Mouse (Mus musculus): ENCODE data around the gene Cnih2. TPM values are rescaled to one million over a fixed set of nuclear protein-coding genes. Genes with fewer than 3 reads are reported as not detected.
"Not testable (repeated sequence)": the region's sequence is repeated elsewhere in the genome, so short reads cannot be mapped to it uniquely, and the experiment has no call there.

The Cnih2 gene
- polyA plus RNA-seq, 1 experiment from 2014 or later = 7.4 TPM

DNA sequence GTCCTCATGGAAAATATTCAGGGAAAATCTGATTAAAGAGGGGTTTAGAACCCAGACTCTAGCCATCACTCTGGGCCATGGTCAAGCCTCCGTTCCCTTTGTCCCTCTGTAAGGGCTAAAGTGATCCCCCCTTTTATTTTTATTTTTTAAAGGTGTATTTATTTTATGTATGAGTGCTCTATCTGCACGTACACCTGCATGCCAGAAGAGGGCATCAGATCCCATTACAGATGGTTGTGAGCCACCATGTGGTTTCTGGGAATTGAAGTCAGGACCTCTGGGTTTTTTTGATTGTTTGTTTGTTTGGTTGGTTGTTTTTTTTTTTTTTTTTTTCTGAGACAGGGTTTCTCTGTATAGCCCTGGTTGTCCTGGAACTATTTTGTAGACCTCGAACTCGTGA is 11.8 kb downstream of the Cnih2 start:
- H3K27ac ChIP-seq (ENCODE audit: low read length); H3K4me3 ChIP-seq (replicated peaks; ENCODE audit: low read length); ATAC-seq (ENCODE audit: insufficient read depth, low FRiP score); H3K9me3 ChIP-seq (replicated peaks; ENCODE audit: control insufficient read depth, low read length); H3K4me2 ChIP-seq (ENCODE audit: low read depth, low read length); H3K36me3 ChIP-seq (ENCODE audit: control insufficient read depth, insufficient read depth, low read length); H3K9ac ChIP-seq (ENCODE audit: low read length): not testable (repeated sequence)
- H3K27me3 ChIP-seq (ENCODE audit: control insufficient read depth, insufficient read depth, low read length) = peaks cover 47% of the 10 kb centered on the region
- peaks cover 20% of the 10 kb centered on the region for H3K4me1 ChIP-seq (ENCODE audit: control insufficient read depth, insufficient read depth, low read length)
- 56% methylated on average over 4 of the region's 4 CpGs for WGBS

DNA sequence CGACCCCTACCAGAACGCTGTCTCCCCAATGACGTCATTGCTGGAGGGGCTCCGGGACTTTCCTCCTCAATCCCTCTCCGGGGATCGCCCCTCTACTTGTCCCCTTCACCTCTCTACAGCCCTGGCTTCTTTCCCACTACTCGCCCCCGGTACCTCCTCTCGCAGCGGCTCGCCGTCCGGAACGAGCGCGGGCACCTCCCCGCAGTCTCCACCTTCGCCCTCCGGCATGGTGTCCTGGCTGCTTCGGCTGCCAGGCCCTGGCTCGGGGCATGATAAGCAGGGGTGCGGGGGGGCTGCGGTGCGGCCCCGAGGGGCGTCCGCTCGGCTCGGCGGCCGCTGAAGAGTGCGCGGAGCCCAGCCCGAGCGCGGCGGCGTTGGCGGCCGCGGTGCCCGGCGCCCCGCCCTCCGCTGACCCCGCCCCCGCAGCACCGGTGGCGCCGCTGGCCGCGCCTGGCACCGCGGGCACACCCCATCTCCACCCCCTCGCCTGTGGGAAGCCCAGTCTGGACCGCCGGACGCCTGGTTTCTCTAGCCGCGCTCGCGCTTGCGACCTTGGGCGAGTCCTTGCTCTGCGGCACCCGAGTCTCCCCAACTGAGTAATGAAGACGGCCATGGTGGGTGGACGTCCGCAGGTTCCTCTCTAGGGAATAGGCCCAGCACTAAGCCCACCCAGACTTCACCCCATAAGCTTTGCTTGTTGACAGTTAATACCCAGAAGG is 13.0 kb downstream of the Cnih2 start, which contains the start of gene Tmem151a:
TSS of gene Tmem151a (minus strand) at position 387 of the 719 bp plus-strand sequence.
- ATAC-seq (ENCODE audit: insufficient read depth, low FRiP score) = no peak
- no peak within 1 kb of the TSS for H3K27ac ChIP-seq (ENCODE audit: low read length)
- H3K4me2 ChIP-seq (ENCODE audit: low read depth, low read length) = peak within 1 kb of the TSS; percentile 83
- H3K27me3 ChIP-seq (ENCODE audit: control insufficient read depth, insufficient read depth, low read length) = peaks cover 55% of the 10 kb centered on the region
- no peaks in the 10 kb centered on the region for H3K9me3 ChIP-seq (replicated peaks; ENCODE audit: control insufficient read depth, low read length)
- H3K4me1 ChIP-seq (ENCODE audit: control insufficient read depth, insufficient read depth, low read length) = peaks cover 20% of the 10 kb centered on the region
- H3K9ac ChIP-seq (ENCODE audit: low read length) = peak within 1 kb of the TSS; percentile 67
- no peaks in the 10 kb centered on the region for H3K36me3 ChIP-seq (ENCODE audit: control insufficient read depth, insufficient read depth, low read length)
- under 1% methylated on average over 68 of the region's 69 CpGs for WGBS
- H3K4me3 ChIP-seq (replicated peaks; ENCODE audit: low read length) = peak within 1 kb of the TSS; percentile 53

DNA sequence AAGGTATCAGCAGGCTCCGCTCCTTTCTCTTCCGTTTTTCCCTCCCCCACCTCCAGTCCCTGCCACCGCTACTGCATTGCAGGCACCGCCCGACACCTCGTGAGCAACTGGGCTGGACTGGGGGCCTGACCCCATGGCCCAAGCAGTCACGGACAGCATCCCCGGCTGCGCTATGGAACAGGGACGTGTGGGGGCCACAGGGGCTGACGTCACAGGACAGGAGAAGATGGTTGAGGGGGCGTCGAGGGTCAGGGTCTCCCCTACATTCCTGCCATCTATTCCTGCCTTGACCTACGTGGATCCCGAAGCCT is 13.5 kb downstream of the Cnih2 start:
- Histone ChIP-seq H3K27me3 (ENCODE audit: control insufficient read depth, insufficient read depth, low read length) (peaks cover 55% of the 10 kb centered on the region), H3K9ac (ENCODE audit: low read length) (peak overlapping the region; percentile 67; the same call in 1 of the 2 replicates), H3K9me3 (replicated peaks; ENCODE audit: control insufficient read depth, low read length) (no peaks in the 10 kb centered on the region), H3K36me3 (ENCODE audit: control insufficient read depth, insufficient read depth, low read length) (no peaks in the 10 kb centered on the region), H3K4me3 (replicated peaks; ENCODE audit: low read length) (peak overlapping the region; percentile 53), H3K27ac (ENCODE audit: low read length) (no peak overlapping the region), H3K4me1 (ENCODE audit: control insufficient read depth, insufficient read depth, low read length) (peaks cover 20% of the 10 kb centered on the region), H3K4me2 (ENCODE audit: low read depth, low read length) (peak overlapping the region; percentile 83)
- WGBS = 5% methylated on average over 15 of the region's 15 CpGs
- ATAC-seq (ENCODE audit: insufficient read depth, low FRiP score) = no peak

DNA sequence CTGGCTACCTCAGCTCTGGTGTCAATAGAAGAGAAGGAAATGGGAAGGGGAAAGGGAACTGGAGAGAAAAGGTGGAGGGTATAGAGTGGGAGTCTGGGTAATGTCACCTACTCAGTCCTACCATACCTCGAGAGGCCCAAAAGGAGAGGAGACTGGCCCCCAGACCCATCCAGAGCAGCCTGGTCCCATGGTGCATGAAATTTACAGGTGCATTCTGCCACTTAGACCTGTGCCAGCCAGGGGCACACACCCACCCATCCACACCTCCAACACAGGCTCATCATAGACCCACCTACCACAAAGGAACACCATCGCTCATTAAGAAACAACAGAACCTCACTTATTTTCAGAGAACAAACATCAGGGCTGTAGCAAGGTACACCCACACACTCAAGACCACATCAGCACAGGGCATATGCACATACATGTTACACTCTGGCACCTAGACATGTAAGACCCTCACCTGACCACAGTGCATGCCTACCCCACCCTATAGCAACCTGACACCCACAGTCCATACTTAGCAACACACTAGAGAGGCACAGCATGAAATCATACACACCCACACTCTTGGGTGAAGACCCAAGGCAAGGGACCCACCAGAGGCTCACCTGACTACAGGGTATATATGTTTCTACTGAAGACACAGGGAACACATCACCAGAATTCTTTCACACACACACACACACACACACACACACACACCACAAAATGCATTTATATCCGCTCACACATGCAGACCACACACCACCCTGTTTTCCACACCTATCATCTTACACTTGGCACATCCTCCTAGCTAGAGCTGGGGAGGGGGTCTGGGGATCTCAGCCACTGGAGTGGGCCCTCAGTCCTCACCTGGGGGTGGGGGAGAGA is 14.1 kb downstream of the Cnih2 start:
- WGBS = 66% methylated on average over 3 of the region's 3 CpGs
- H3K9ac ChIP-seq (ENCODE audit: low read length) = 0 out of 2 replicates have a peak overlapping the region, but pooled peaks have one; percentile 67
- no peaks in the 10 kb centered on the region for H3K36me3 ChIP-seq (ENCODE audit: control insufficient read depth, insufficient read depth, low read length)
- H3K4me3 ChIP-seq (replicated peaks; ENCODE audit: low read length) = peak overlapping the region; percentile 53
- H3K9me3 ChIP-seq (replicated peaks; ENCODE audit: control insufficient read depth, low read length) = no peaks in the 10 kb centered on the region
- peaks cover 16% of the 10 kb centered on the region for H3K4me1 ChIP-seq (ENCODE audit: control insufficient read depth, insufficient read depth, low read length)
- no peak overlapping the region for H3K27ac ChIP-seq (ENCODE audit: low read length)
- H3K4me2 ChIP-seq (ENCODE audit: low read depth, low read length) = no peak overlapping the region
- H3K27me3 ChIP-seq (ENCODE audit: control insufficient read depth, insufficient read depth, low read length) = peaks cover 55% of the 10 kb centered on the region
- no peak for ATAC-seq (ENCODE audit: insufficient read depth, low FRiP score)

DNA sequence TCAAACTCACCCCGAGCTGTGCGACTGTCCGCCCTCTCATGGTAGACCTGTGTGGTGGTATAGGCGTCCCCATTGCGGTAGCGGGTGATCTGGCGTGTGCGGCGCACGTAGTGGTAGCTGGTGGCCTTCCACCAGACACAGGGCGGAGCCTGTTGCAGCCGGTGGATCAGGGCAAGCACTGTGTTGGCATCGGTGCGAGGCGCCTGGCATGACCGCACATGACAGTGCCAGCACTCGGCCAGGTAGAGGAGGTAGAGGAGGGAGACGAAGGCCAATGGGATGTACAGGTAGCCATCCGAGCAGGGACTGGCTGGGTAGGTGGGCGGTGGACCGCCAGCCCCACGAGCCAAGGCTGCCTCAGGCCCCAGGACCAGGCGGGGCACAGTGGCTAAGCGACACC is 15.7 kb downstream of the Cnih2 start:
- Histone ChIP-seq H3K9ac (ENCODE audit: low read length) (no peak overlapping the region), H3K27me3 (ENCODE audit: control insufficient read depth, insufficient read depth, low read length) (peaks cover 55% of the 10 kb centered on the region), H3K4me1 (ENCODE audit: control insufficient read depth, insufficient read depth, low read length) (peaks cover 9% of the 10 kb centered on the region; the same call in 1 of the 2 replicates), H3K36me3 (ENCODE audit: control insufficient read depth, insufficient read depth, low read length) (no peaks in the 10 kb centered on the region), H3K9me3 (replicated peaks; ENCODE audit: control insufficient read depth, low read length) (no peaks in the 10 kb centered on the region), H3K4me3 (replicated peaks; ENCODE audit: low read length) (no peak overlapping the region), H3K27ac (ENCODE audit: low read length) (no peak overlapping the region), H3K4me2 (ENCODE audit: low read depth, low read length) (no peak overlapping the region)
- no peak for ATAC-seq (ENCODE audit: insufficient read depth, low FRiP score)
- WGBS = 67% methylated on average over 24 of the region's 24 CpGs

GRCm38 (mm10) chr19:5082005-5082404 is 16.3 kb downstream of the Cnih2 start:
- no peak overlapping the region for H3K9ac ChIP-seq (ENCODE audit: low read length)
- H3K27me3 ChIP-seq (ENCODE audit: control insufficient read depth, insufficient read depth, low read length) = peaks cover 55% of the 10 kb centered on the region
- no peak overlapping the region for H3K4me3 ChIP-seq (replicated peaks; ENCODE audit: low read length)
- no peak for ATAC-seq (ENCODE audit: insufficient read depth, low FRiP score)
- 58% methylated on average over 18 of the region's 18 CpGs for WGBS
- H3K36me3 ChIP-seq (ENCODE audit: control insufficient read depth, insufficient read depth, low read length) = no peaks in the 10 kb centered on the region
- H3K9me3 ChIP-seq (replicated peaks; ENCODE audit: control insufficient read depth, low read length) = no peaks in the 10 kb centered on the region
- H3K4me1 ChIP-seq (ENCODE audit: control insufficient read depth, insufficient read depth, low read length) = peaks cover 4% of the 10 kb centered on the region; the same call in 1 of the 2 replicates
- no peak overlapping the region for H3K27ac ChIP-seq (ENCODE audit: low read length)
- H3K4me2 ChIP-seq (ENCODE audit: low read depth, low read length) = no peak overlapping the region

DNA sequence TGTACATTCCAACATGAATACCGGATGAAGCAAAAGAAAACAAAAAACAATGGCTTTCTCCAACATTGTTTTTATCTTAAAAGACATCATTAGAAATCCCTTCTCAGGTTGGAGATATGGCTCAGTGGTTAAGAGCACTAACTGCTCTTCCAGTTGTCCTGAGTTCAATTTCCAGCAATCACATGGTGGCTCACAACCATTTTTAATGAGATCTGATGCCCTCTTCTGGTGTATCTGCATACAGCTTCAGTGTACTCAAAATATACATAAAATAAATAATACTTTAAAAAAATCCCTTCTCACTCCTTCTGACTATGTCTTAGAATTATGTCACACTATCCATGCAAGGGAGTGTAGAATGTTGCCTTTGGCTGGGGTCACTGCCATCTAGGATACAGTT is 19.0 kb downstream of the Cnih2 start:
- Histone ChIP-seq H3K9me3 (replicated peaks; ENCODE audit: control insufficient read depth, low read length) (no peaks in the 10 kb centered on the region), H3K4me2 (ENCODE audit: low read depth, low read length) (no peak overlapping the region), H3K4me1 (ENCODE audit: control insufficient read depth, insufficient read depth, low read length) (no peaks in the 10 kb centered on the region), H3K27ac (ENCODE audit: low read length) (no peak overlapping the region), H3K9ac (ENCODE audit: low read length) (no peak overlapping the region), H3K36me3 (ENCODE audit: control insufficient read depth, insufficient read depth, low read length) (0 out of 2 replicates have a peak, but pooled peaks cover 3% of the 10 kb centered on the region), H3K27me3 (ENCODE audit: control insufficient read depth, insufficient read depth, low read length) (peaks cover 34% of the 10 kb centered on the region), H3K4me3 (replicated peaks; ENCODE audit: low read length) (no peak overlapping the region)
- WGBS = 94% methylated on average over 1 of the region's 1 CpGs
- no peak for ATAC-seq (ENCODE audit: insufficient read depth, low FRiP score)

- H3K4me3 ChIP-seq (replicated peaks; ENCODE audit: low read length) = no peak overlapping the region
- H3K4me2 ChIP-seq (ENCODE audit: low read depth, low read length) = peak overlapping the region; percentile 77
- no peaks in the 10 kb centered on the region for H3K27me3 ChIP-seq (ENCODE audit: control insufficient read depth, insufficient read depth, low read length)
- H3K36me3 ChIP-seq (ENCODE audit: control insufficient read depth, insufficient read depth, low read length) = 0 out of 2 replicates have a peak, but pooled peaks cover 3% of the 10 kb centered on the region
- H3K9ac ChIP-seq (ENCODE audit: low read length) = no peak overlapping the region
- 26% methylated on average over 5 of the region's 5 CpGs for WGBS
- peaks cover 26% of the 10 kb centered on the region; the same call in 1 of the 2 replicates for H3K4me1 ChIP-seq (ENCODE audit: control insufficient read depth, insufficient read depth, low read length)
- no peak for ATAC-seq (ENCODE audit: insufficient read depth, low FRiP score)
- H3K27ac ChIP-seq (ENCODE audit: low read length) = no peak overlapping the region
- H3K9me3 ChIP-seq (replicated peaks; ENCODE audit: control insufficient read depth, low read length) = no peaks in the 10 kb centered on the region
Measured at GRCm38 (mm10) chr19:5073518-5073917, 24.8 kb downstream of the Cnih2 start.

DNA sequence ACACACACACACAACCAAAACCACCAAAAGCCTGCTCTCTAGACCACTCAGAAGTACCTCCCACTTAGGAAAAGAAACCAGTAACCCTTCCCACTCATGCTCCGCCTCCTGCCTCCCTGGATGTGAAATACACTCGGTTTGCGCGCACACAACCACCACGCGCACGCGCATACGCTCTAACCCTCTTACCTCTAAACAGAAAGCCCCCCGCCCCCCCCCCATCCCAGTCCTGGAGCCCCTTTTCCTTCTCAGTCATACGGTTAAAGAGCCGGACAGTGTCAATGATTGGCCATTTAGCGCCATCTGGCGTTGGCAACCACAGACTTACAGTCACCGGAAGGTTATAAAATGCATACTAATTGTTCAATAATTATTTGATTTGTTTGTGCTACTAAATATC is 25.3 kb downstream of the Cnih2 start:
- Histone ChIP-seq H3K4me2 (ENCODE audit: low read depth, low read length) (peak overlapping the region; percentile 77), H3K9ac (ENCODE audit: low read length) (no peak overlapping the region), H3K4me1 (ENCODE audit: control insufficient read depth, insufficient read depth, low read length) (peaks cover 29% of the 10 kb centered on the region; the same call in 1 of the 2 replicates), H3K27me3 (ENCODE audit: control insufficient read depth, insufficient read depth, low read length) (no peaks in the 10 kb centered on the region), H3K4me3 (replicated peaks; ENCODE audit: low read length) (peak overlapping the region; percentile 69), H3K9me3 (replicated peaks; ENCODE audit: control insufficient read depth, low read length) (no peaks in the 10 kb centered on the region), H3K27ac (ENCODE audit: low read length) (peak overlapping the region; percentile 94), H3K36me3 (ENCODE audit: control insufficient read depth, insufficient read depth, low read length) (0 out of 2 replicates have a peak, but pooled peaks cover 3% of the 10 kb centered on the region)
- WGBS = under 1% methylated on average over 15 of the region's 15 CpGs
- ATAC-seq (ENCODE audit: insufficient read depth, low FRiP score) = no peak
